Mouse (Mus musculus): Measurements from ENCODE around the gene Vwa5a. TPM values are rescaled to one million over a fixed set of nuclear protein-coding genes. Genes with fewer than 3 reads are reported as not detected.

The Vwa5a gene
- 8.2 and 10.6 TPM in 2 replicates for polyA plus RNA-seq (2014; fragmentation: Nextera tagmentation; extraction: Ambion mirVana)

GRCm38 (mm10) chr9:38718102-38718501 is at the start of gene Vwa5a:
Gene Vwa5a, plus strand, starts transcription at chr9:38718268.
- WGBS: 2% methylated on average over 4 of the region's 4 CpGs

GRCm38 (mm10) chr9:38672887-38673286 is 45.2 kb upstream of the Vwa5a start:
- no peaks in the 10 kb centered on the region for H3K4me1 ChIP-seq (ENCODE audit: control insufficient read depth, insufficient read depth, low read length)
- H3K4me3 ChIP-seq (ENCODE audit: low read depth, low read length): no peak overlapping the region
- ATAC-seq (ENCODE audit: low FRiP score) (no peak), DNase-seq (ENCODE audit: low spot score, missing footprints) (no peak)
- WGBS: 92% methylated on average over 2 of the region's 2 CpGs
- no peaks in the 10 kb centered on the region for H3K9me3 ChIP-seq (ENCODE audit: control insufficient read depth, low read length)
- no peaks in the 10 kb centered on the region for H3K27me3 ChIP-seq (ENCODE audit: control insufficient read depth, insufficient read depth, low read length)
- no peak overlapping the region for H3K4me2 ChIP-seq
- no peaks in the 10 kb centered on the region for H3K36me3 ChIP-seq (ENCODE audit: control insufficient read depth, insufficient read depth, low read length)
- H3K27ac ChIP-seq (ENCODE audit: low read depth, low read length): no peak overlapping the region
- no peak overlapping the region for H3K9ac ChIP-seq (ENCODE audit: low read length)

More at GRCm38 (mm10) chr9:38718102-38718501, at the start of gene Vwa5a:
- Histone ChIP-seq H3K9ac (ENCODE audit: low read length) (peak within 1 kb of the TSS; percentile 45), H3K27ac (ENCODE audit: low read depth, low read length) (no peak within 1 kb of the TSS), H3K4me2 (peak within 1 kb of the TSS; percentile 33), H3K36me3 (ENCODE audit: control insufficient read depth, insufficient read depth, low read length) (no peaks in the 10 kb centered on the region), H3K4me3 (ENCODE audit: low read depth, low read length) (peak within 1 kb of the TSS; percentile 38), H3K27me3 (ENCODE audit: control insufficient read depth, insufficient read depth, low read length) (no peaks in the 10 kb centered on the region), H3K9me3 (ENCODE audit: control insufficient read depth, low read length) (no peaks in the 10 kb centered on the region), H3K4me1 (ENCODE audit: control insufficient read depth, insufficient read depth, low read length) (0 out of 2 replicates have a peak, but pooled peaks cover 2% of the 10 kb centered on the region)
- ATAC-seq (ENCODE audit: low FRiP score) (peak; percentile 57; the same call in 1 of the 2 replicates), DNase-seq (ENCODE audit: low spot score, missing footprints) (peak; percentile 84)

GRCm38 (mm10) chr9:38674501-38674900 is 43.6 kb upstream of the Vwa5a start, which contains the start of gene Olfr918:
Gene Olfr918, minus strand, starts transcription at chr9:38674601.
- no peaks in the 10 kb centered on the region for H3K9me3 ChIP-seq (ENCODE audit: control insufficient read depth, low read length)
- H3K9ac ChIP-seq (ENCODE audit: low read length): no peak within 1 kb of the TSS
- ATAC-seq (ENCODE audit: low FRiP score) (no peak), DNase-seq (ENCODE audit: low spot score, missing footprints) (no peak)
- H3K36me3 ChIP-seq (ENCODE audit: control insufficient read depth, insufficient read depth, low read length): no peaks in the 10 kb centered on the region
- H3K4me1 ChIP-seq (ENCODE audit: control insufficient read depth, insufficient read depth, low read length): no peaks in the 10 kb centered on the region
- WGBS: 87% methylated on average over 2 of the region's 2 CpGs
- no peak within 1 kb of the TSS for H3K27ac ChIP-seq (ENCODE audit: low read depth, low read length)
- H3K27me3 ChIP-seq (ENCODE audit: control insufficient read depth, insufficient read depth, low read length): no peaks in the 10 kb centered on the region
- H3K4me2 ChIP-seq: no peak within 1 kb of the TSS
- H3K4me3 ChIP-seq (ENCODE audit: low read depth, low read length): no peak within 1 kb of the TSS

- Histone ChIP-seq H3K27me3 (ENCODE audit: control insufficient read depth, insufficient read depth, low read length) (no peaks in the 10 kb centered on the region), H3K9ac (ENCODE audit: low read length) (no peak overlapping the region; the same call in 1 of the 2 replicates), H3K9me3 (ENCODE audit: control insufficient read depth, low read length) (no peaks in the 10 kb centered on the region), H3K4me2 (peak overlapping the region; percentile 33), H3K27ac (ENCODE audit: low read depth, low read length) (no peak overlapping the region), H3K4me1 (ENCODE audit: control insufficient read depth, insufficient read depth, low read length) (0 out of 2 replicates have a peak, but pooled peaks cover 2% of the 10 kb centered on the region), H3K4me3 (ENCODE audit: low read depth, low read length) (peak overlapping the region; percentile 38), H3K36me3 (ENCODE audit: control insufficient read depth, insufficient read depth, low read length) (no peaks in the 10 kb centered on the region)
- WGBS: 0% methylated on average over 3 of the region's 3 CpGs
- peak; percentile 63 for ATAC-seq (ENCODE audit: low FRiP score)
- no peak for DNase-seq (ENCODE audit: low spot score, missing footprints)
Measured at GRCm38 (mm10) chr9:38718927-38719441, 916 bp downstream of the Vwa5a start.

GRCm38 (mm10) chr9:38724044-38724443 is 6.0 kb downstream of the Vwa5a start:
- Histone ChIP-seq H3K36me3 (ENCODE audit: control insufficient read depth, insufficient read depth, low read length) (no peaks in the 10 kb centered on the region), H3K4me3 (ENCODE audit: low read depth, low read length) (no peak overlapping the region), H3K4me1 (ENCODE audit: control insufficient read depth, insufficient read depth, low read length) (no peaks in the 10 kb centered on the region), H3K27me3 (ENCODE audit: control insufficient read depth, insufficient read depth, low read length) (no peaks in the 10 kb centered on the region), H3K9me3 (ENCODE audit: control insufficient read depth, low read length) (no peaks in the 10 kb centered on the region), H3K4me2 (no peak overlapping the region), H3K27ac (ENCODE audit: low read depth, low read length) (no peak overlapping the region), H3K9ac (ENCODE audit: low read length) (no peak overlapping the region)
- DNase-seq (ENCODE audit: low spot score, missing footprints) (no peak), ATAC-seq (ENCODE audit: low FRiP score) (no peak)
- WGBS: 80% methylated on average over 1 of the region's 1 CpGs

GRCm38 (mm10) chr9:38728218-38728617 is 10.2 kb downstream of the Vwa5a start:
- no peaks in the 10 kb centered on the region for H3K36me3 ChIP-seq (ENCODE audit: control insufficient read depth, insufficient read depth, low read length)
- no peak for DNase-seq (ENCODE audit: low spot score, missing footprints)
- no peak overlapping the region for H3K9ac ChIP-seq (ENCODE audit: low read length)
- H3K4me3 ChIP-seq (ENCODE audit: low read depth, low read length): no peak overlapping the region
- H3K4me2 ChIP-seq: no peak overlapping the region
- no peaks in the 10 kb centered on the region for H3K4me1 ChIP-seq (ENCODE audit: control insufficient read depth, insufficient read depth, low read length)
- H3K9me3 ChIP-seq (ENCODE audit: control insufficient read depth, low read length): no peaks in the 10 kb centered on the region
- no peak for ATAC-seq (ENCODE audit: low FRiP score)
- H3K27me3 ChIP-seq (ENCODE audit: control insufficient read depth, insufficient read depth, low read length): no peaks in the 10 kb centered on the region
- H3K27ac ChIP-seq (ENCODE audit: low read depth, low read length): no peak overlapping the region
- whole genome bisulfite sequencing: 83% methylated on average over 3 of the region's 3 CpGs

GRCm38 (mm10) chr9:38741408-38741807 is 23.3 kb downstream of the Vwa5a start:
- Histone ChIP-seq H3K9ac (ENCODE audit: low read length) (no peak overlapping the region), H3K9me3 (ENCODE audit: control insufficient read depth, low read length) (no peaks in the 10 kb centered on the region), H3K4me1 (ENCODE audit: control insufficient read depth, insufficient read depth, low read length) (no peaks in the 10 kb centered on the region), H3K27me3 (ENCODE audit: control insufficient read depth, insufficient read depth, low read length) (no peaks in the 10 kb centered on the region), H3K4me2 (no peak overlapping the region), H3K27ac (ENCODE audit: low read depth, low read length) (no peak overlapping the region), H3K36me3 (ENCODE audit: control insufficient read depth, insufficient read depth, low read length) (no peaks in the 10 kb centered on the region), H3K4me3 (ENCODE audit: low read depth, low read length) (no peak overlapping the region)
- 86% methylated on average over 1 of the region's 1 CpGs for WGBS
- DNase-seq (ENCODE audit: low spot score, missing footprints): no peak
- ATAC-seq (ENCODE audit: low FRiP score): no peak

- no peak overlapping the region for H3K27ac ChIP-seq (ENCODE audit: low read depth, low read length)
- no peak for DNase-seq (ENCODE audit: low spot score, missing footprints)
- H3K4me3 ChIP-seq (ENCODE audit: low read depth, low read length): no peak overlapping the region
- no peaks in the 10 kb centered on the region for H3K36me3 ChIP-seq (ENCODE audit: control insufficient read depth, insufficient read depth, low read length)
- no peak overlapping the region for H3K4me2 ChIP-seq
- ATAC-seq (ENCODE audit: low FRiP score): no peak
- no peaks in the 10 kb centered on the region for H3K4me1 ChIP-seq (ENCODE audit: control insufficient read depth, insufficient read depth, low read length)
- H3K27me3 ChIP-seq (ENCODE audit: control insufficient read depth, insufficient read depth, low read length): no peaks in the 10 kb centered on the region
- H3K9ac ChIP-seq (ENCODE audit: low read length): no peak overlapping the region
- H3K9me3 ChIP-seq (ENCODE audit: control insufficient read depth, low read length): no peaks in the 10 kb centered on the region
- WGBS: 85% methylated on average over 4 of the region's 4 CpGs
Measured at GRCm38 (mm10) chr9:38744619-38745315, 26.7 kb downstream of the Vwa5a start.

GRCm38 (mm10) chr9:38751999-38752398 is 33.9 kb downstream of the Vwa5a start, which contains the start of gene Olfr920:
Gene Olfr920, plus strand, starts transcription at chr9:38752299.
- H3K27me3 ChIP-seq (ENCODE audit: control insufficient read depth, insufficient read depth, low read length): no peaks in the 10 kb centered on the region
- no peak for DNase-seq (ENCODE audit: low spot score, missing footprints)

More at GRCm38 (mm10) chr9:38751999-38752398, 33.9 kb downstream of the Vwa5a start, which contains the start of gene Olfr920:
- no peak within 1 kb of the TSS for H3K27ac ChIP-seq (ENCODE audit: low read depth, low read length)
- no peaks in the 10 kb centered on the region for H3K4me1 ChIP-seq (ENCODE audit: control insufficient read depth, insufficient read depth, low read length)
- no peak within 1 kb of the TSS for H3K9ac ChIP-seq (ENCODE audit: low read length)
- no peak for ATAC-seq (ENCODE audit: low FRiP score)
- H3K4me3 ChIP-seq (ENCODE audit: low read depth, low read length): no peak within 1 kb of the TSS
- H3K36me3 ChIP-seq (ENCODE audit: control insufficient read depth, insufficient read depth, low read length): no peaks in the 10 kb centered on the region
- WGBS: 78% methylated on average over 1 of the region's 1 CpGs
- no peaks in the 10 kb centered on the region for H3K9me3 ChIP-seq (ENCODE audit: control insufficient read depth, low read length)
- no peak within 1 kb of the TSS for H3K4me2 ChIP-seq

All from midbrain, embryonic 11.5 days (tissue).